Mouse (Mus musculus): ENCODE results near the gene Caps2. TPM values are rescaled to one million over a fixed set of nuclear protein-coding genes. Genes with fewer than 3 reads are reported as not detected.
A peak's percentile ranks its signal among the peaks of the same experiment; 100 is the strongest.
"Not testable (repeated sequence)": the region's sequence is repeated elsewhere in the genome, so short reads cannot be mapped to it uniquely, and the experiment has no call there.

Caps2 gene
- polyA plus RNA-seq (2012; rRNA removed): 0.13 and 0.18 TPM in 2 replicates

DNA sequence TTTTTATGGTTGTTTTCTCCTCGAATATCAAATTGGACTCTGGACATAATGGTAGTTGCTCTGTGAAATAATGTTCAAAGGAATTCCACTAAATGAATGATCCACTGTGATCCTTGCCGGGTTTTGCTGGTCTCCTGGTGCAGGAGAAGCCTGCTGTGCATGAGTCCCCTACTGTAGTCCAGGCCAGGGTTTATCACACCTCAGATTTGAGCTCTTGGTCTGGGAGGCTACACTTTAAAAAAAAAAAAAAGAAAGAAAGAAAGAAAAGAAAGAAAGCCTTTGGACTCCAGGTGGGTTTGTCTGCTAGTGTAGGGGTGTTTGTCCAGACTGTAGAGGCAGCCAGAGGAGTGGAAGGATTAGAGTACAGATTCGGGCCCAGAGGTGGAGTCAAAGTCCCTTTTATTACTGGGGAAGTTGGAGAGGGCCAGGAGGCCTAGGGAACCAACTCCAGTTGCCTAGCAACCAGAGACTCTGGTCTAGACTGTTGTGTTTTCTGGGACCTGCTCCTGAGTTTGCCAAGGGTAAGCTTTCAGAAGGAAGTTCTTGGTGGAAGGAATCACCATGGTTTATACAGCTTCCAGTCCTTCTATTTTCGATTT is at the start of gene Caps2:
Caps2 (plus strand) TSS at position 454 of the 599 bp plus-strand sequence.
- peak in 1 of 2 experiments; percentile 8 for DNase-seq
- WGBS: 22% methylated on average over 4 of the region's 4 CpGs
- H3K27me3 ChIP-seq (ENCODE audit: control insufficient read depth, insufficient read depth, low read length): no peaks in the 10 kb centered on the region

DNA sequence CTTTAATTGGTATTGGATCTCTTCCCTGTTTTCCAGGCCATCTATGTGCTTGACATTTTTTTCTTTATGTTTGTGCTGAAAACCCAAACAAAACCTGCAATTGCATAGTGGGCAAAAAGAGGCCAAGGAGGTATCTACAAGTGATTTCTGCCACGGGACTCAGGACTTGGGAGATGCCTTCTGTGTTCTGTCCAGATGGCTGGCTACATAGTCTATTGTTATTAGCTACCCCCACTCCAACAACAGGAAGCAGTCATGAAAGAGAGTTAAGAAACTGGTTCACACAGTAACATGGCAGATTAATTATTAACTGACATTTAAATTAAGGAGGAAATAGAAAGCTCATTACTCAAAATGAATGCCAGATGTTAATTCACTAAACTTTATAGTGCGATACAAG is 38.3 kb upstream of the Caps2 start:
- not testable (repeated sequence) for H3K27ac ChIP-seq (ENCODE audit: insufficient read depth, low read length); H3K4me3 ChIP-seq (replicated peaks; ENCODE audit: insufficient read depth, low read depth, low read length); DNase-seq; H3K27me3 ChIP-seq (ENCODE audit: control insufficient read depth, insufficient read depth, low read length); H3K4me1 ChIP-seq (ENCODE audit: control insufficient read depth, insufficient read depth, low read length)
- WGBS: 54% methylated on average over 2 of the region's 2 CpGs

More for the DNA sequence above, at the start of gene Caps2:
- Histone ChIP-seq H3K4me3 (replicated peaks; ENCODE audit: insufficient read depth, low read depth, low read length) (no peak within 1 kb of the TSS), H3K27ac (ENCODE audit: insufficient read depth, low read length) (no peak within 1 kb of the TSS), H3K4me1 (ENCODE audit: control insufficient read depth, insufficient read depth, low read length) (no peaks in the 10 kb centered on the region)
- TF ChIP-seq CTCF (IDR thresholded peaks at IDR 0.05; ENCODE audit: borderline replicate concordance, insufficient read depth, low read depth, low read length) (no peak), POLR2A (IDR thresholded peaks at IDR 0.05; ENCODE audit: borderline replicate concordance, insufficient read depth, low read length) (no peak)

DNA sequence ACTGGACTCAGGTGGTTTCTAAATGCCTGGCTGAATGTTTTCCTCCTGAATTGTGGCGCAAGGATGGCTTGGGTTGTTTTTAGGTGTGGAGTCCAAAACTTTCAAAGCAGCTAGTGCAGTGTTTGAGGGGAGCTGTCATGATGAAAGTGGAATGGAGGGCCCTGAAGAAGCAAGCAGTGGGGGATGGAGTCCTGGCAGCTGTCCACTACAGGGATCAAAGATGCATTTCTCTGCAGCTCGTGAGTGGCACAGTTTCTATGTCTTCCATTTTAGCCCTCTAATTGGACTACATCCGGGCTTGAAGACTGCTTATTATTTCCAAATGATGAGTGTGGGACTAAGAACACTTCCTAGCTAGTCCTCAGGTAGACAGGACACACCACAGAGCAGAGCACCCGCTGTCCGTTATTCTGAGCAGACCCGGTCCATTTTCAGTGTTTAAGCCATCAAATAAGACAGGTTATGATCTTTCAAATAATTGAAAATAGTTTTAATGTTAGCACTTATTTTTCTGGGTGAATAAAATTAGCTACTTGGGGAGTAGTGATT is 35.7 kb upstream of the Caps2 start:
- DNase-seq; H3K27ac ChIP-seq (ENCODE audit: insufficient read depth, low read length); H3K4me1 ChIP-seq (ENCODE audit: control insufficient read depth, insufficient read depth, low read length); H3K4me3 ChIP-seq (replicated peaks; ENCODE audit: insufficient read depth, low read depth, low read length); H3K27me3 ChIP-seq (ENCODE audit: control insufficient read depth, insufficient read depth, low read length): not testable (repeated sequence)
- 65% methylated on average over 6 of the region's 6 CpGs for WGBS

DNA sequence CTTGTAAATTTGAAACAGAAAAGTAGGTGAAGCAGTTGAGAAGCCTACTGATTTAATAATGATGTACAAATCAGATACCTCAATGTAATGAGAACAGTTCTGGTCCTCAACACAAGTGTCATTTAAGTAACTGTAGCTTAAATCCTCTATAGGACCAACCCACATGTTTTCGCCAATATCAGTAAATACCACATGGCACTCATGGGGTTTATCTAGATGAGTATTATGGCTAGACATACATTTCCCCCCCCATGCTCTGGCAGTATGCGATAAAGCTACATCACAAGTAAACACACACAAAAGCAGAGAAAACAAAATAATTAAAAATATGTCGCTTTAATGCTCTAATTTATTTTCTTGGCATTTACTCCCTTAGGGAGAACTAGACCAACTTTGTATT is 31.2 kb upstream of the Caps2 start:
- WGBS: 94% methylated on average over 3 of the region's 3 CpGs
- TF ChIP-seq POLR2A (IDR thresholded peaks at IDR 0.05; ENCODE audit: borderline replicate concordance, insufficient read depth, low read length) (no peak), CTCF (IDR thresholded peaks at IDR 0.05; ENCODE audit: borderline replicate concordance, insufficient read depth, low read depth, low read length) (no peak)

GRCm38 (mm10) chr10:112138050-112138870 is 25.2 kb upstream of the Caps2 start:
- H3K27me3 ChIP-seq (ENCODE audit: control insufficient read depth, insufficient read depth, low read length): no peaks in the 10 kb centered on the region
- peak overlapping the region; percentile 40 for H3K4me3 ChIP-seq (replicated peaks; ENCODE audit: insufficient read depth, low read depth, low read length)
- no peak overlapping the region for H3K27ac ChIP-seq (ENCODE audit: insufficient read depth, low read length)
- H3K4me1 ChIP-seq (ENCODE audit: control insufficient read depth, insufficient read depth, low read length): no peaks in the 10 kb centered on the region; the same call in 1 of the 2 replicates
- DNase-seq: peak; percentile 12 to 27
- TF ChIP-seq CTCF (IDR thresholded peaks at IDR 0.05; ENCODE audit: borderline replicate concordance, insufficient read depth, low read depth, low read length): 0 out of 2 replicates have a peak, but pooled peaks have one; percentile 20
- TF ChIP-seq POLR2A (IDR thresholded peaks at IDR 0.05; ENCODE audit: borderline replicate concordance, insufficient read depth, low read length): no peak
- WGBS: 21% methylated on average over 9 of the region's 9 CpGs

More for the DNA sequence above, 31.2 kb upstream of the Caps2 start:
- Histone ChIP-seq H3K27ac (ENCODE audit: insufficient read depth, low read length) (no peak overlapping the region), H3K4me1 (ENCODE audit: control insufficient read depth, insufficient read depth, low read length) (no peaks in the 10 kb centered on the region), H3K27me3 (ENCODE audit: control insufficient read depth, insufficient read depth, low read length) (no peaks in the 10 kb centered on the region), H3K4me3 (replicated peaks; ENCODE audit: insufficient read depth, low read depth, low read length) (no peak overlapping the region)
- no peak for DNase-seq

DNA sequence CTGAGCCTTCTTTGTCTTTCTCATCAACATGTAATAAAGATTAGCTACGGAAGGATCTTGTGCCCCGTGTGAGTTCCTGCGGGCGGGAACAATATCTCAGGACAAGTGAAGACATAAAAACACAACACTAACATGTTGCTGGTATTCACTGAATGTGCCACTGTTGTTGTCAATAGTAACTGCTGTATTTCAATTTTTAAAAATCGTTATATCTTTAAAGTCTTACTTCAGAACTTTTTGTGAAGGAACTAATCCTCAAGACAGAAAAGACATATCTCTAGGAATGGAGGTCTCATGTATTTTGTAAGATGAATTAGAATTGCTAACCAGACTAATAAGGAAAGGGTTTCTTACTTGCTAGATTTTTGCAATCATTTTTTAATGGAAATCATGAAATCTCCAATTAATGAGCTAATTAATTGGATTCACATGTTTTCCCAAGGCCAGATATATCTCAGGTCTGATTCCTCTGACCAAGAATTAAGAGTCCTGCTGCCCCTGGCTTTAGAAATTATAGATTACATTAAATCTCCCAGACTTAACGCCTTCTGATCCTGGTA is 24.5 kb upstream of the Caps2 start:
- no peak overlapping the region for H3K27ac ChIP-seq (ENCODE audit: insufficient read depth, low read length)
- WGBS: 16% methylated on average over 6 of the region's 6 CpGs

GRCm38 (mm10) chr10:112139834-112140233 is 23.6 kb upstream of the Caps2 start:
- H3K27me3 ChIP-seq (ENCODE audit: control insufficient read depth, insufficient read depth, low read length): no peaks in the 10 kb centered on the region
- no peak overlapping the region for H3K27ac ChIP-seq (ENCODE audit: insufficient read depth, low read length)
- no peak for DNase-seq
- H3K4me1 ChIP-seq (ENCODE audit: control insufficient read depth, insufficient read depth, low read length): no peaks in the 10 kb centered on the region; the same call in 1 of the 2 replicates
- no peak for TF ChIP-seq CTCF (IDR thresholded peaks at IDR 0.05; ENCODE audit: borderline replicate concordance, insufficient read depth, low read depth, low read length)
- no peak for TF ChIP-seq POLR2A (IDR thresholded peaks at IDR 0.05; ENCODE audit: borderline replicate concordance, insufficient read depth, low read length)
- 55% methylated on average over 2 of the region's 2 CpGs for WGBS
- no peak overlapping the region for H3K4me3 ChIP-seq (replicated peaks; ENCODE audit: insufficient read depth, low read depth, low read length)

More for the DNA sequence above, 24.5 kb upstream of the Caps2 start:
- Histone ChIP-seq H3K4me1 (ENCODE audit: control insufficient read depth, insufficient read depth, low read length) (no peaks in the 10 kb centered on the region; the same call in 1 of the 2 replicates), H3K4me3 (replicated peaks; ENCODE audit: insufficient read depth, low read depth, low read length) (peak overlapping the region; percentile 40), H3K27me3 (ENCODE audit: control insufficient read depth, insufficient read depth, low read length) (no peaks in the 10 kb centered on the region)
- DNase-seq: no peak
- TF ChIP-seq POLR2A (IDR thresholded peaks at IDR 0.05; ENCODE audit: borderline replicate concordance, insufficient read depth, low read length): no peak
- no peak for TF ChIP-seq CTCF (IDR thresholded peaks at IDR 0.05; ENCODE audit: borderline replicate concordance, insufficient read depth, low read depth, low read length)
